Mouse (Mus musculus): ENCODE data around the gene Tmc7. TPM values are rescaled to one million over a fixed set of nuclear protein-coding genes. Genes with fewer than 3 reads are reported as not detected.

The Tmc7 gene
- total RNA-seq, 2 experiments from 2014 or later, result 4.6 to 5.0 TPM

- DNase-seq (ENCODE audit: low spot score in 2 of 2), result peak in 1 of 2 experiments; percentile 20
These were observed 80.7 kb downstream of the Tmc7 start for GRCm38 (mm10) chr7:118503844-118504243.

- no peak for DNase-seq (ENCODE audit: low spot score in 2 of 2)
These were observed 82.2 kb downstream of the Tmc7 start for GRCm38 (mm10) chr7:118502333-118502732.

- no peak for DNase-seq (ENCODE audit: low spot score in 2 of 2)
These were observed 84.6 kb downstream of the Tmc7 start for GRCm38 (mm10) chr7:118499784-118500435.

- no peak for DNase-seq (ENCODE audit: low spot score in 2 of 2)
These were observed 85.4 kb downstream of the Tmc7 start for GRCm38 (mm10) chr7:118498984-118499783.

- DNase-seq (ENCODE audit: low spot score in 2 of 2), result no peak
These were observed 89.5 kb downstream of the Tmc7 start for GRCm38 (mm10) chr7:118494892-118495579.

GRCm38 (mm10) chr7:118493892-118494291 is 90.6 kb downstream of the Tmc7 start:
- no peak for DNase-seq (ENCODE audit: low spot score in 2 of 2)

- peak; percentile 76 to 86 for DNase-seq (ENCODE audit: low spot score in 2 of 2)
These were observed 92.9 kb downstream of the Tmc7 start, which contains the start of gene Itpripl2 for GRCm38 (mm10) chr7:118491431-118492147. TSS of gene Itpripl2 (minus strand) at chr7:118491975.

GRCm38 (mm10) chr7:118490666-118491430 is 93.7 kb downstream of the Tmc7 start:
- DNase-seq (ENCODE audit: low spot score in 2 of 2), result peak; percentile 29 to 58

- DNase-seq (ENCODE audit: low spot score in 2 of 2), result peak in 1 of 2 experiments; percentile 31
These were observed 94.5 kb downstream of the Tmc7 start for GRCm38 (mm10) chr7:118489706-118490665.

- DNase-seq (ENCODE audit: low spot score in 2 of 2), result no peak
These were observed 96.4 kb downstream of the Tmc7 start for GRCm38 (mm10) chr7:118488060-118488664.

- DNase-seq (ENCODE audit: low spot score in 2 of 2), result no peak
These were observed 97.6 kb downstream of the Tmc7 start for GRCm38 (mm10) chr7:118486917-118487316.

Other genes starting within 250 kb of the Tmc7 start
- gene Syt17, start 136.5 kb downstream of the Tmc7 start, total RNA-seq (2021), result 1 to 10 TPM; 3.7 to 3.9 TPM
- gene Itpripl2, start 92.8 kb downstream of the Tmc7 start, total RNA-seq (2021), result 10 to 100 TPM; 37.3 to 40.9 TPM
- gene Coq7, start 51.4 kb downstream of the Tmc7 start, total RNA-seq (2021), result 10 to 100 TPM; 63.5 to 67.8 TPM
- gene Tmc5, start 12.6 kb upstream of the Tmc7 start, total RNA-seq (2021), result under 1 TPM; 0.47 to 0.54 TPM
- gene Gde1, start 121.0 kb upstream of the Tmc7 start, total RNA-seq (2021), result 10 to 100 TPM; 36.5 to 38.2 TPM
- 10 to 100 TPM in 1 of 2 experiments, 1 to 10 TPM in 1; 8.7 to 12.8 TPM for gene Ccp110, start 127.8 kb upstream of the Tmc7 start, total RNA-seq (2021)
- 10 to 100 TPM; 41.4 to 41.5 TPM for gene Vps35l, start 155.5 kb upstream of the Tmc7 start, total RNA-seq (2021)